Mouse (Mus musculus) hindbrain, embryonic 10.5 days (tissue): ENCODE measurements around the gene Dok5. TPM values are rescaled to one million over a fixed set of nuclear protein-coding genes. Genes with fewer than 3 reads are reported as not detected.
A peak's percentile ranks its signal among the peaks of the same experiment; 100 is the strongest.

Source experiments
- DNase-seq: peaks from one replicate; pipeline ENCODE4 v3.0.0-alpha.2; 2017; ENCODE audit warnings: low spot score
- H3K27ac ChIP-seq: fragments of 300-500 bp; sonication (generic); 2 replicates; pipeline ENCODE4 v1.5.1; 2016; ENCODE audit warnings: mild to moderate bottlenecking, moderate library complexity
- H3K27me3 ChIP-seq: fragments of 300-500 bp; sonication (generic); 2 replicates; pipeline ENCODE4 v1.6.1; 2016; ENCODE audit warnings: mild to moderate bottlenecking; ENCODE audit not compliant: poor library complexity, insufficient read depth, severe bottlenecking
- H3K36me3 ChIP-seq: fragments of 300-500 bp; sonication (generic); 2 replicates; pipeline ENCODE4 v1.6.1; 2016; ENCODE audit warnings: mild to moderate bottlenecking, moderate library complexity
- H3K4me1 ChIP-seq: fragments of 300-500 bp; sonication (generic); replicated peaks from 2 replicates; pipeline ENCODE4 v1.6.1; 2016; ENCODE audit warnings: mild to moderate bottlenecking
- H3K4me3 ChIP-seq: fragments of 300-500 bp; sonication (generic); 2 replicates; pipeline ENCODE4 v1.5.1; 2016; ENCODE audit warnings: mild to moderate bottlenecking, moderate library complexity
- H3K9me3 ChIP-seq: fragments of 300-500 bp; sonication (generic); 2 replicates; pipeline ENCODE4 v1.6.1; 2016; ENCODE audit warnings: mild to moderate bottlenecking, moderate library complexity
- WGBS: fragments of 180-500 bp; shearing (Covaris S2); methylation state at CpG from one replicate; pipeline ENCODE4 v1.1.7; 2016; 5-methylcytosine and 5-hydroxymethylcytosine counted together
- polyA plus RNA-seq: library from polyadenylated mRNA; unstranded; fragments of >200 nt; fragmentation: Nextera tagmentation; extraction: Ambion mirVana; gene quantifications from 2 replicates; pipeline ENCODE4 v1.2.1, GENCODE M21; 2016

Dok5 gene
- polyA plus RNA-seq, 1 experiment from 2014 or later: 12.7 TPM

- no peaks in the 10 kb centered on the region for H3K27me3 ChIP-seq
- WGBS: 93% methylated on average over 11 of the region's 11 CpGs
- peak overlapping the region; percentile 66; the same call in 1 of the 2 replicates for H3K27ac ChIP-seq
- H3K9me3 ChIP-seq: no peaks in the 10 kb centered on the region
- peaks cover 50% of the 10 kb centered on the region for H3K4me1 ChIP-seq
- no peak for DNase-seq
- H3K4me3 ChIP-seq: no peak overlapping the region
- no peaks in the 10 kb centered on the region for H3K36me3 ChIP-seq
These were observed 44.5 kb downstream of the Dok5 start for GRCm38 (mm10) chr2:170776107-170776506.

- DNase-seq: no peak
- WGBS: 84% methylated on average over 6 of the region's 6 CpGs
These were observed 46.0 kb downstream of the Dok5 start for GRCm38 (mm10) chr2:170777572-170777971.

GRCm38 (mm10) chr2:170780010-170780750 is 48.6 kb downstream of the Dok5 start:
- Histone ChIP-seq H3K4me1 (peaks cover 21% of the 10 kb centered on the region), H3K27me3 (no peaks in the 10 kb centered on the region), H3K4me3 (no peak overlapping the region), H3K27ac (no peak overlapping the region), H3K9me3 (no peaks in the 10 kb centered on the region), H3K36me3 (no peaks in the 10 kb centered on the region)
- WGBS: 91% methylated on average over 11 of the region's 11 CpGs
- no peak for DNase-seq

More at GRCm38 (mm10) chr2:170777572-170777971, 46.0 kb downstream of the Dok5 start:
- Histone ChIP-seq H3K9me3 (no peaks in the 10 kb centered on the region), H3K4me1 (peaks cover 37% of the 10 kb centered on the region), H3K27me3 (no peaks in the 10 kb centered on the region), H3K36me3 (no peaks in the 10 kb centered on the region), H3K4me3 (no peak overlapping the region), H3K27ac (no peak overlapping the region)

GRCm38 (mm10) chr2:170788101-170788500 is 56.5 kb downstream of the Dok5 start:
- Histone ChIP-seq H3K4me3 (no peak overlapping the region), H3K36me3 (no peaks in the 10 kb centered on the region), H3K9me3 (peaks cover 16% of the 10 kb centered on the region), H3K4me1 (peaks cover 11% of the 10 kb centered on the region), H3K27me3 (no peaks in the 10 kb centered on the region), H3K27ac (no peak overlapping the region)
- WGBS: 94% methylated on average over 10 of the region's 10 CpGs
- DNase-seq: no peak

- Histone ChIP-seq H3K36me3 (peaks cover 7% of the 10 kb centered on the region; the same call in 1 of the 2 replicates), H3K27me3 (no peaks in the 10 kb centered on the region), H3K27ac (peak overlapping the region; percentile 41), H3K4me1 (peaks cover 11% of the 10 kb centered on the region), H3K4me3 (no peak overlapping the region), H3K9me3 (peaks cover 22% of the 10 kb centered on the region)
- peak; percentile 23 for DNase-seq
- 22% methylated on average over 8 of the region's 8 CpGs for WGBS
These were observed 59.9 kb downstream of the Dok5 start for GRCm38 (mm10) chr2:170791332-170792017.

- WGBS: 88% methylated on average over 3 of the region's 3 CpGs
- Histone ChIP-seq H3K27me3 (no peaks in the 10 kb centered on the region), H3K36me3 (peaks cover 7% of the 10 kb centered on the region; the same call in 1 of the 2 replicates), H3K9me3 (peaks cover 15% of the 10 kb centered on the region), H3K4me3 (no peak overlapping the region), H3K4me1 (peaks cover 11% of the 10 kb centered on the region), H3K27ac (no peak overlapping the region)
- no peak for DNase-seq
These were observed 63.6 kb downstream of the Dok5 start for GRCm38 (mm10) chr2:170795242-170795641.

GRCm38 (mm10) chr2:170802984-170803383 is 71.4 kb downstream of the Dok5 start:
- Histone ChIP-seq H3K4me1 (peaks cover 9% of the 10 kb centered on the region; the same call in 1 of the 2 replicates), H3K36me3 (no peaks in the 10 kb centered on the region), H3K4me3 (no peak overlapping the region), H3K9me3 (peaks cover 9% of the 10 kb centered on the region; the same call in 1 of the 2 replicates), H3K27ac (no peak overlapping the region), H3K27me3 (no peaks in the 10 kb centered on the region)
- no peak for DNase-seq
- 70% methylated on average over 6 of the region's 6 CpGs for WGBS

GRCm38 (mm10) chr2:170807555-170808258 is 76.1 kb downstream of the Dok5 start:
- WGBS: 73% methylated on average over 12 of the region's 12 CpGs
- Histone ChIP-seq H3K27me3 (no peaks in the 10 kb centered on the region), H3K4me3 (no peak overlapping the region), H3K27ac (0 out of 2 replicates have a peak overlapping the region, but pooled peaks have one; percentile 23), H3K9me3 (no peaks in the 10 kb centered on the region), H3K4me1 (peaks cover 21% of the 10 kb centered on the region; the same call in 1 of the 2 replicates), H3K36me3 (no peaks in the 10 kb centered on the region)
- DNase-seq: no peak

- Histone ChIP-seq H3K4me1 (peaks cover 21% of the 10 kb centered on the region; the same call in 1 of the 2 replicates), H3K27ac (no peak overlapping the region), H3K9me3 (no peaks in the 10 kb centered on the region), H3K4me3 (no peak overlapping the region), H3K27me3 (no peaks in the 10 kb centered on the region), H3K36me3 (no peaks in the 10 kb centered on the region)
- 72% methylated on average over 10 of the region's 10 CpGs for WGBS
- no peak for DNase-seq
These were observed 76.7 kb downstream of the Dok5 start for GRCm38 (mm10) chr2:170808259-170808789.

- H3K4me1 ChIP-seq: peaks cover 17% of the 10 kb centered on the region; the same call in 1 of the 2 replicates
- WGBS: 73% methylated on average over 9 of the region's 9 CpGs
- no peak overlapping the region for H3K4me3 ChIP-seq
- no peaks in the 10 kb centered on the region for H3K27me3 ChIP-seq
- no peaks in the 10 kb centered on the region for H3K9me3 ChIP-seq
- H3K36me3 ChIP-seq: no peaks in the 10 kb centered on the region
- DNase-seq: peak; percentile 8
- H3K27ac ChIP-seq: no peak overlapping the region
These were observed 79.7 kb downstream of the Dok5 start for GRCm38 (mm10) chr2:170811356-170811755.

- DNase-seq: no peak
- Histone ChIP-seq H3K9me3 (peaks cover 8% of the 10 kb centered on the region), H3K27ac (no peak overlapping the region), H3K36me3 (0 out of 2 replicates have a peak, but pooled peaks cover 5% of the 10 kb centered on the region), H3K4me3 (no peak overlapping the region), H3K4me1 (no peaks in the 10 kb centered on the region), H3K27me3 (no peaks in the 10 kb centered on the region)
- 67% methylated on average over 8 of the region's 8 CpGs for WGBS
These were observed 84.7 kb downstream of the Dok5 start for GRCm38 (mm10) chr2:170816302-170816701.

- Histone ChIP-seq H3K9me3 (peaks cover 8% of the 10 kb centered on the region), H3K27me3 (no peaks in the 10 kb centered on the region), H3K4me1 (no peaks in the 10 kb centered on the region), H3K36me3 (0 out of 2 replicates have a peak, but pooled peaks cover 5% of the 10 kb centered on the region), H3K4me3 (no peak overlapping the region), H3K27ac (no peak overlapping the region)
- DNase-seq: no peak
- WGBS: 83% methylated on average over 4 of the region's 4 CpGs
These were observed 85.6 kb downstream of the Dok5 start for GRCm38 (mm10) chr2:170817112-170817703.
